Mouse (Mus musculus) erythroblast, embryonic 14.5 days (primary cell): ENCODE results near the gene Pank4. TPM values are rescaled to one million over a fixed set of nuclear protein-coding genes. Genes with fewer than 3 reads are reported as not detected.

Experiments used
- H3K27me3 ChIP-seq: 2 replicates; pipeline ENCODE4 v1.6.1; 2012; ENCODE audit warnings: inconsistent platforms; ENCODE audit not compliant: control insufficient read depth
- H3K36me3 ChIP-seq: 2 replicates; pipeline ENCODE4 v1.6.1; 2012; ENCODE audit warnings: mild to moderate bottlenecking, inconsistent platforms; ENCODE audit not compliant: control insufficient read depth
- H3K4me1 ChIP-seq: 2 replicates; pipeline ENCODE4 v1.6.1; 2012; ENCODE audit warnings: inconsistent platforms; ENCODE audit not compliant: control insufficient read depth
- H3K4me3 ChIP-seq: replicated peaks from 2 replicates; pipeline ENCODE3; 2012; ENCODE audit warnings: moderate library complexity, mild to moderate bottlenecking, inconsistent platforms
- H3K9me3 ChIP-seq: 2 replicates; pipeline ENCODE4 v1.6.1; 2012; ENCODE audit warnings: low read length, inconsistent platforms, mixed read lengths; ENCODE audit not compliant: control insufficient read depth
- GATA1 ChIP-seq: IDR thresholded peaks from 2 replicates; pipeline ENCODE4 v1.6.1; 2012; ENCODE audit warnings: low read length, inconsistent platforms, mixed read lengths
- TAL1 ChIP-seq: IDR thresholded peaks from 3 replicates; pipeline ENCODE4 v1.6.1; 2012; ENCODE audit warnings: low read length, inconsistent platforms, mixed read lengths
- polyA plus RNA-seq: library from polyadenylated mRNA; stranded (reverse); fragments of >175 nt; gene quantifications from 2 replicates; pipeline ENCODE4 v1.2.3, GENCODE M21; 2012

Pank4 gene
- polyA plus RNA-seq, 1 experiment, result 4.1 TPM

DNA sequence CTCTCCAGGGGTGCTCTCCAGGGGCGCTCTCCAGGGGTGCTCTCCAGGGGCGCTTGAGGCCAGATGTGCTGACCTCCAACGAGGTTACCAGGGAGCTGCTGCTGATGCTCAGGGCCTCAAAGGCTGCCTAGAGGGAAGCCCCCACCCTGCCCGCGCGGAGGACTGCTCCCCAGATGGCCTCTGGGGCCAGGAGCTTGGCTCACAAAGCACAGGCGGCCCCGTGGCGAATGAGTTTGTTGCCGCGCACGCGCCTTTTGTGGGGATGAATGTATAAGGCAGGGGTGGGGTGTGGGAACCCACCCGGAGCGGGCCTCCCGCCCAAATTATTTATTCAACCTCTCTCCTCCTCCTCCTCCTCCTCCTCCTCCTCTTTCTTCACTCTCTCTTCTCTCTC, 14.3 kb upstream of the Pank4 start:
- H3K27me3 ChIP-seq, result peaks cover 92% of the 10 kb centered on the region
- peaks cover 18% of the 10 kb centered on the region for H3K4me1 ChIP-seq
- H3K36me3 ChIP-seq, result no peaks in the 10 kb centered on the region
- TF ChIP-seq TAL1, result no peak
- no peak for TF ChIP-seq GATA1
- peaks cover 3% of the 10 kb centered on the region; the same call in 1 of the 2 replicates for H3K9me3 ChIP-seq
- no peak overlapping the region for H3K4me3 ChIP-seq

DNA sequence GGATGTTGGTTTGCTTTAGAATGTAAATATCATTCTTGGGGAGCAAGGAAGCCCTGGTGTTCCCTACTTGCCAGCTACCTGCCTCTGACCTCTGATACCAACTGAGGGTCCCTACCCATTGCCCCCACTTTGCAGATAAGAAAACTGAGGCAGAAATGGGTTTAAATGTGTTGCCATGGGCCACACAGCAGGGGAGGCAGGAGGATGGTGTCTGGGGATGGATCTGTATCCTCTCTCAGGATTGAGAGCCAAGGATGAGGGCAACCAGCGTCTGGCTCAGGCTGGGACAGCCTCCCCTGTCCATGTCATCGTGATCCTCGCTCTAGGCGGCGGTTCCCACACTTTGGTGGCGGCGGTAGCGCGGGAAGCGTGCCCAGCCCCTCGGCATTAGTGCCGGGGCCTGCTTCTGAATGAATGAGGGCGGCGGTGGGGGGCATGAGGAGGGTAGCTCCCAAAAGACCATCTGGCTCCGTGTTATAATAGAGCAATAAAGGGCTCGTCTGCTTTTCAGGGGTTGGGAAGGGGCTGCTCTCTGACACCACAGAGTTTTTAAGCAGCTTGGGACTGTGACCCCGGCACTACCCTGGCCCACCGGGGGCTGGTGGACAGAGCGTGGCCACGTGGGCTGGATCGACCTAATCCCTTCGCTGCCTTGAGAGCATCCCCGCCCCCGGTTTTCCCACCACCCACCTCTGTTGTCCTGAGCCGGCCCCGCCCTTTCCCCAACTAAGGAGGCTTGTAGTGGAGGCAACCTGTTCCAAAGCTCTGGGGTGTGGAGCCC, 11.3 kb upstream of the Pank4 start:
- peaks cover 7% of the 10 kb centered on the region for H3K4me1 ChIP-seq
- no peak overlapping the region for H3K4me3 ChIP-seq
- H3K36me3 ChIP-seq, result no peaks in the 10 kb centered on the region
- TF ChIP-seq TAL1, result no peak
- no peak for TF ChIP-seq GATA1
- peaks cover 98% of the 10 kb centered on the region for H3K27me3 ChIP-seq
- H3K9me3 ChIP-seq, result peaks cover 3% of the 10 kb centered on the region; the same call in 1 of the 2 replicates

DNA sequence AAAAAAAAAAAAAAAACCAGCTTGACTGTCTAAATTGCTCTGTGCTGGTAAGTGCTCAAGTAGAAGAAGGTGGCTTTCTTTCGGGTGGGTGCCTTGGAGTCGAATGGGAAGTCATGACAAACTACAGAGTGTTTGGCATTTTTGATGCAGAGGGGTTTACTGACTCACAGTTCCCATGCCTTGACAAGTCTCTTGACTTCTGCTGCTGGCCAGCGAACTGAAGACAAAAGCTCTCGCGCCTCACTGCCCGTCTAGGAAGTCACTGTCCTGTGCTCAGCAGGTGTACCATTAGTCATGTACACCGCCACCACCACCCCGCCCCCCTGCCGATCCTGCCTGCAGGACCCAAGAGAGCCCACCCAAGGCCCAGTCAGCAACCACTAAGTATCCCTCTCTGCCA, 7.3 kb upstream of the Pank4 start:
- no peak for TF ChIP-seq GATA1
- TF ChIP-seq TAL1, result no peak
- H3K4me3 ChIP-seq, result no peak overlapping the region
- peaks cover 14% of the 10 kb centered on the region for H3K4me1 ChIP-seq
- no peaks in the 10 kb centered on the region for H3K36me3 ChIP-seq
- H3K9me3 ChIP-seq, result peaks cover 21% of the 10 kb centered on the region
- H3K27me3 ChIP-seq, result peaks cover 100% of the 10 kb centered on the region

- Histone ChIP-seq H3K27me3 (peaks cover 100% of the 10 kb centered on the region), H3K4me3 (no peak overlapping the region), H3K36me3 (no peaks in the 10 kb centered on the region), H3K4me1 (peaks cover 14% of the 10 kb centered on the region), H3K9me3 (peaks cover 26% of the 10 kb centered on the region)
- no peak for TF ChIP-seq TAL1
- no peak for TF ChIP-seq GATA1
These were observed 6.5 kb upstream of the Pank4 start for GRCm38 (mm10) chr4:154957289-154957993.

GRCm38 (mm10) chr4:154958171-154958570, 5.8 kb upstream of the Pank4 start:
- H3K36me3 ChIP-seq, result no peaks in the 10 kb centered on the region
- H3K9me3 ChIP-seq, result peaks cover 25% of the 10 kb centered on the region
- peaks cover 100% of the 10 kb centered on the region for H3K27me3 ChIP-seq
- H3K4me3 ChIP-seq, result no peak overlapping the region
- no peak for TF ChIP-seq TAL1
- TF ChIP-seq GATA1, result no peak
- H3K4me1 ChIP-seq, result peaks cover 19% of the 10 kb centered on the region

- Histone ChIP-seq H3K27me3 (peaks cover 100% of the 10 kb centered on the region), H3K36me3 (no peaks in the 10 kb centered on the region), H3K4me1 (peaks cover 23% of the 10 kb centered on the region), H3K4me3 (no peak overlapping the region), H3K9me3 (peaks cover 25% of the 10 kb centered on the region)
- TF ChIP-seq GATA1, result no peak
- TF ChIP-seq TAL1, result no peak
These were observed 5.3 kb upstream of the Pank4 start for GRCm38 (mm10) chr4:154958621-154959020.

DNA sequence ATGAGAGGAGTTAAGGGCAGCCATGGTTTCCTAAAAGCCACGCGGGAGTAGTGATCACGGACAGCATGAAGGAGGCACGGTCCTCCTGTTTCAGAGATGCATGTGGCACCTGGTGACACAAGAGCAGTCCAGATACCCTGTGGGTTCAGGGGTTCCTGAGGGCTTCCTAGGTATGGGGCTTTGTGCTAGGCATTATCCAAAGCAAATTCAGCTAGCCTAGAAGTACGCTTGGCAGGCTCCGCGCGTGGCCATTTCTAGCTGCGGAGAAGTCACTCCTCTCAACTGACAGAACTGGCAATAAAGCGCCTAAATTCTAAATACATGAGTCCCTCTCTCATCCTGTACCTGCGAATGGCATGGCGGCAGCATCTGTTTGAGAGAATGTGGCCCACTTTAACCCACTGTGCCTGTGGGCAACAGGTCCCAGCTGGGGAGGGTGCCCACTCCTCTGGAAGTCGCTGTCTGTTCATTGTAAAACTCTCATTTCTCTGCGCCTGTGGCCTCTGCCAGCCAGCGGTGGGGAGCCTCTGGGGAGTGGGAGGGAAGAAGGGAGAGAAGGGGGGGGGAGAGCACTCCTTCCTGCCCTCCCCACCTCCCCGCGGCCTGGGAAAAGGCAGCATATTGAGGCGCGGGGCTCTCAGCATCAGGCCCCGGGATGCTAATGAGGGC, 3.8 kb upstream of the Pank4 start:
- peaks cover 1% of the 10 kb centered on the region for H3K36me3 ChIP-seq
- peaks cover 25% of the 10 kb centered on the region for H3K9me3 ChIP-seq
- peaks cover 87% of the 10 kb centered on the region for H3K27me3 ChIP-seq
- H3K4me3 ChIP-seq, result no peak overlapping the region
- TF ChIP-seq GATA1 (no peak), TAL1 (no peak)
- peaks cover 32% of the 10 kb centered on the region for H3K4me1 ChIP-seq

DNA sequence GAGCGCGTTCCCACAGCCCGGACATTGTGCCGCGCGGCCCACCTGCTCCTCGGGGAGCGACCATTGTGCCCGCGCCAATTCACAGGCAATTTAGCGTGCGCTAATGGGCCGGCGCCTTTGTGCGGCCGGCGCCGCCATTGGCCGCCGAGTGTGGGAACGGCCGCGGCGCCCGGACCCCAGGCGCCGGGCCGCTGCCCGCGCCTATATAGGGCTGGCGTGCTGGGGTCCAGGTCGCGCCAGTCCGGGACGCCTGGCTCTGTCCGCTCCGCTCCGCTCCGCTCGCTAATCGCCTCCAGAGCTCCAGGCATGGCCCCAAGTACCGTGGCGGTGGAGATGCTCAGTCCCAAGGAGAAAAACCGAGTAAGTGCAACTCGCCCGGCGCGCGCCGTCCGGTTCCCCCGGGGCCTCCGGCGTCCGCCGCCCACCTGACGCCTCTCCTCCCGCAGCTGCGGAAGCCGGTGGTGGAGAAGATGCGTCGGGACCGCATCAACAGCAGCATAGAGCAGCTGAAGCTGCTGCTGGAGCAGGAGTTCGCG, 3.2 kb upstream of the Pank4 start, which contains the start of gene Hes5:
Gene Hes5 (plus strand): TSS at position 234 of the 536 bp plus-strand sequence.
- peaks cover 7% of the 10 kb centered on the region for H3K36me3 ChIP-seq
- peaks cover 81% of the 10 kb centered on the region for H3K27me3 ChIP-seq
- no peak within 1 kb of the TSS for H3K4me3 ChIP-seq
- H3K4me1 ChIP-seq, result peaks cover 38% of the 10 kb centered on the region
- TF ChIP-seq GATA1, result no peak
- TF ChIP-seq TAL1, result no peak
- peaks cover 25% of the 10 kb centered on the region for H3K9me3 ChIP-seq

- H3K4me3 ChIP-seq, result no peak overlapping the region
- peaks cover 43% of the 10 kb centered on the region for H3K4me1 ChIP-seq
- H3K9me3 ChIP-seq, result peaks cover 25% of the 10 kb centered on the region
- TF ChIP-seq TAL1 (no peak), GATA1 (no peak)
- H3K27me3 ChIP-seq, result peaks cover 76% of the 10 kb centered on the region
- H3K36me3 ChIP-seq, result peaks cover 13% of the 10 kb centered on the region
These were observed 2.6 kb upstream of the Pank4 start for GRCm38 (mm10) chr4:154961226-154961738.
